Mouse (Mus musculus) hematopoietic multipotent progenitor cell, adult 10-12 weeks (in vitro differentiated cells): Measurements from ENCODE around the gene Ubp1. TPM values are rescaled to one million over a fixed set of nuclear protein-coding genes. Genes with fewer than 3 reads are reported as not detected.

ENCODE experiments used
- polyA plus RNA-seq: library from polyadenylated mRNA; stranded (reverse); fragments of >175 nt; gene quantifications from 2 replicates; pipeline ENCODE4 v1.2.3, GENCODE M21; 2012; ENCODE audit warnings: low replicate concordance

The Ubp1 gene
- 42.9 and 62.3 TPM in 2 replicates for polyA plus RNA-seq

DNA sequence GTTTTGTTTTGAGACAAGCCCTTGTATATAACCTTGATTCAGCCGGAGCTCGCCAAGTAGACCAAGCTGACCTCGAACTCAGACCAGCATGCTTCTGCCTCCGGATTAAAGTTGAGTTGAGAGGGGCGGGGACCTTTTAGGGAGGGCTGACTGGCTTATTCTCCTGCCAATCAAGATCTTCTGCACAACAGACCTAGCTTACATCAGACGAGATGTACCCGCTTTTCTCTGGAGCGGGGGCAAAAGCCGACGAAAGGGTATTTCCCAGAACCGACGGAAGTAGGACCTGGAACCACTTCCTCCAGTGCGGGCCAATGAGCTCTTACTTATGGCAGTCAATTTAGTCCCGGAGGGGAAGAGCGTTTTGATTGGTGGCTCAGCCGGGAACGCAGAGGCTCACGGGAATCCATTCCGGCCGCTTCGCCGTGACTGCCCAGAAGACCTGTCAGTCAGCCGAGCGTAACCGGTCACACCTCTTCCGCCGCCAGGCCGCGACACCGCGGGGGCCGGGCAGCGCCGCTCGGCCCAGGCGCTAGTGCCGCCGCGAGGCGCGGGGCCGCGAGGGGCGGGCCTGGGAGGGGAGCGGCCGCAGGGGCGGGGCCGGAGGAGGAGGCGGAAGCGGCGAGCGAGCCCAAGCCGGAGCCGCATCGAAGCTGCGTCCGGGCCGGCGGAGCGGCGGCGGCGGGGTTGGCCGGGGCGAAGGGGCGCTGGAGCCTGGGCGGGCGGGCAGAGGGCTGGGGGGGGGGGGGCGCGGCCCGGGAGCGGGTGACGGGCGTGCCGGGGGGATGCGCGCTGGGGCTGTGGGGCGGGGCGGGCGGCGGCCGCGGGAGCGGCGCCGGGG is at the start of gene Ubp1:
Gene Ubp1 (plus strand): TSS at position 401 of the 841 bp plus-strand sequence.

Other genes starting within 250 kb of the Ubp1 start
- 176 and 302 TPM in 2 replicates for gene Pdcd6ip, start 222.7 kb upstream of the Ubp1 start, polyA plus RNA-seq
- gene Clasp2, start 189.5 kb upstream of the Ubp1 start, polyA plus RNA-seq, result 6.9 and 9.1 TPM in 2 replicates
- gene Fbxl2, start 115.3 kb downstream of the Ubp1 start, polyA plus RNA-seq, result 0.33 and 0.56 TPM in 2 replicates
- gene Susd5, start 126.2 kb downstream of the Ubp1 start, polyA plus RNA-seq, result 0.04 TPM in 1 of 2 replicates, not detected in the other